Mouse (Mus musculus) layer of hippocampus, postnatal 25 days (tissue): Measurements from ENCODE around the gene Cga. TPM values are rescaled to one million over a fixed set of nuclear protein-coding genes. Genes with fewer than 3 reads are reported as not detected.

ENCODE experiments used
- total RNA-seq, 2 experiments: library from RNA; stranded (reverse); gene quantifications; 2 replicates each; pipeline ENCODE4 v1.2.3; 2021

Gene Cga
- total RNA-seq, 2 experiments from 2014 or later, result not detected

Other genes with a start within 250 kb of the Cga start
- 10 to 100 TPM; 19.5 to 22.5 TPM for gene Slc35a1, start 206.3 kb upstream of the Cga start, total RNA-seq
- 1 to 10 TPM in 1 of 2 experiments, under 1 TPM in 1; 0.75 to 1.5 TPM for gene Cfap206, start 163.6 kb upstream of the Cga start, total RNA-seq
- not detected for gene Gm136, start 137.5 kb upstream of the Cga start, total RNA-seq
- gene Smim8, start 115.4 kb upstream of the Cga start, total RNA-seq, result 10 to 100 TPM; 22.4 to 28.2 TPM
- 10 to 100 TPM; 23.8 to 26.0 TPM for gene Zfp292, start 10.8 kb upstream of the Cga start, total RNA-seq